Mouse (Mus musculus) lung, adult 18-20 months (tissue): ENCODE measurements around the gene Ndufs7.
A peak's percentile ranks its signal among the peaks of the same experiment; 100 is the strongest.

ENCODE experiments used
- DNase-seq, 2 experiments: peaks; one replicate each; pipeline ENCODE4 v3.0.0; 2022; ENCODE audit warnings: mixed read lengths in 2 of 2

The Ndufs7 gene

DNA sequence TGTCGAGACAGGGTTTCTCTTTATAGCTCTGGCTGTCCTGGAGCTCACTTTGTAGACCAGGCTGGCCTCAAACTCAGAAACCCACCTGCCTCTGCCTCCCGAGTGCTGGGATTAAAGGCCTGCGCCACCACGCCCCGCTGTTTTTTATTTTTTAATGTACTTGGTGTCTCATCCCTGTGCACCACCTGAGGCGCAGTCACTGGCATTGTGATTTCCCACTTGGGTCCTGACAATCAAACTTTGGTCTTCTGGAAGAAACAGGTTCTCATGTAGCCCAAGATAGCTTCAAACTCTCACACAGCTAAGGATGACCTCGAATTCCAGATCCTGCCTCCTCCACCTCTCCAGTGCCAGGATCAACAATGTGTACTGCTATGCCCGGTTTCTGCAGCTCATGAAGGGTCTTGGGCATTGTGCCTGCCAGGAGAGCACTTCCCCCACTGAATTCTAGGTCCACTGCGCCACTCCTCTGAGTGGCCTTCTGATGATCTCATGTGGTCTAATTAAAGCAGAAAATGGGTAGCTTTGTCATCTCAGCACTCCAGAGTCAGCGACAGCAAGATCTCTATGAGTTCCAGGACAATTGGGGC lies 13.9 kb downstream of the Ndufs7 start:
- DNase-seq: no peak

DNA sequence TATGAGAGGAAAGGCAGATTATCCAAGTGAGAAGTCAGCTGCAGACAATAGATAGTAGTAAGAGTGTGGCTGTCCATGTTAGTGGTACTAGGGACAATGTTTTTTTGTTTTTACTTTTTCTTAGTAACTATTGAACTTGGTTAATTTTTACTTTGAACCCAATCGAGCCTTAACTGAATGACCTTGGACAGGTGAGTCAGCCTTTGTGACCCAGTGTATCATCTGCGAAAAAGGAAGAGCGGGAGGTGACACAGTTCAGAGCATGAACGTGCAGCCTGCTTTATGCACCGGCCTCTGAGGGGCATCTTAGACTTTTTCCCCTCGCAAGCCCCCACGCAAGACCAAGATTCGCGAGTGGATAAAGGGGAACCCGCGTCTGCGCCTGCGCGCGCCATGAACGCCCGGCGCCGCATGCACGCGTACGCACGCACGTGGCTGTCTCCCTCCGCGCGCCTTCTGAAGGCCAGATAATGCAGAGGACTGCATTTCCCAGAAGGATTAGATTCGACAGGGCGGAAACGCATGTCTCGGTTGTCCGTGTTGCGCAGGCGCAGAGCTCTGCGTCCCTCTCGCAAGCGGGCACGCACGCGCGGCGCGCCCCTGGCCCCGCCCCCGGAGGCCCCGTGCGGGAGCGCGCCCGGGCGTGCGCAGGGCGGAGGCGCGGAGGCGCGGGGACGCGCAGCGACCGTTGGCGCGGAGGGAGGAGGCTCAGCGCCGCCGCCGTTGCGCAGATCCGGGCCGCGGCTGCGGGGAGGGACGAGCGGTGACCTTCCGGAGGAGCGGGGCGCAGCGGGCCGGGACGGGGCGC lies 15.6 kb downstream of the Ndufs7 start:
- peak; percentile 99 for DNase-seq

DNA sequence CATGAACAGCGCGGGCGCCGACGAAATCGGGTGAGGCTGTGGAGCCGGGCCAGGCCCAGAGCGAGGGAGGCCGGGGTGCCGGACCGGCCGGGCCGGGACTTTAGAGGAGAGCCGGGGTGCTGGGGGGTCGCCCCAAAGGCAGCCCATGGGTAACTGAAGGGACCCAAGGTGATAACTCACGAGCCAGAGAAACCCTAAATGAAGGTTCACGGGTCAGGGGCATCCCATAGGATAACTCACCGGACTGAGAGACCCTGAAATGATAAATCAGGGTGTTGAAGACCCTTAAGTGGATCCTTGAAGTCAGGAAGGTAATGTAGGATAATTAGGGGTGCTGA lies 16.2 kb downstream of the Ndufs7 start:
- DNase-seq: no peak

DNA sequence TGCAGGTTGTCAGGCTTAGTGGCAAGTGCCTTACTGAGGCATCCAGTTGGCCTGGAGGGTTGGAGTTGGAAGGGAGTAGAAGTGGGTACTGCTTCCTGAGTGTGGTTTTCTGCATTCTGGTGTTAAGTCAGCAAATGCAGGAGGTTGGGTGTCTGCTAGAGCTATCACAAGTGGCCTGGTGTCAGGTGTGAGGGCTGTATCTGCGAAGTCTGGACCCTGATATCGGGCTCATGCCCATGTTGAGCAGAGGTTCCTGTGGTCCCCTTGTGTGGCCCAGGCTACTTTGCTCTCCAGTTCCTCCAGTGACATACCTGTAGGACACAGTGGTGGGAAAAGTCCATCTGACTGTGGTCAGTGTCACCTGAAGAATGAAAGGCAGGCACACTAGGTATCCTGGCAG lies 21.2 kb downstream of the Ndufs7 start:
- no peak for DNase-seq

DNA sequence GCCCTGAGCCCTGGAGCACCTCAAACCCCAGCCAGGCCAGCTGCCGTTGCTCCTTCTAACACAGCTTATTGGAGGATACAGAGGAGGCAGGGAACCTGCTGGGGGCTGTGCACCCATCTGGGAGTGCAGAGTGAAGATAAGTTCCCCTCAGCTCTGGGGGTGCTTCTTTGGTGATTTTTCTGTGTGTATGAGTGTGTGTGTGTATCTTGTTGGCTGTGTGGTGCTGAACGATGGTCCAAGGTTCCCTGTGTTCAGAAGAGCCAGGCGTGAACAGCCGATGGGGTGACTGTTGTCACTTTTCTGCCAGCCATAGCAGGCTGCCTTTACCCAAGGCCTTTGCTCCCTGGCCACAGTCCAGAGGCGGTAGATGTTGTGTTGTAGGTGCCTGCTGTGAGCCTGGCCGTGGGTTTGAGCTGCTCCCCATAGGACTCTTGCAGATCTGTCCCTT lies 21.8 kb downstream of the Ndufs7 start:
- DNase-seq: no peak

DNA sequence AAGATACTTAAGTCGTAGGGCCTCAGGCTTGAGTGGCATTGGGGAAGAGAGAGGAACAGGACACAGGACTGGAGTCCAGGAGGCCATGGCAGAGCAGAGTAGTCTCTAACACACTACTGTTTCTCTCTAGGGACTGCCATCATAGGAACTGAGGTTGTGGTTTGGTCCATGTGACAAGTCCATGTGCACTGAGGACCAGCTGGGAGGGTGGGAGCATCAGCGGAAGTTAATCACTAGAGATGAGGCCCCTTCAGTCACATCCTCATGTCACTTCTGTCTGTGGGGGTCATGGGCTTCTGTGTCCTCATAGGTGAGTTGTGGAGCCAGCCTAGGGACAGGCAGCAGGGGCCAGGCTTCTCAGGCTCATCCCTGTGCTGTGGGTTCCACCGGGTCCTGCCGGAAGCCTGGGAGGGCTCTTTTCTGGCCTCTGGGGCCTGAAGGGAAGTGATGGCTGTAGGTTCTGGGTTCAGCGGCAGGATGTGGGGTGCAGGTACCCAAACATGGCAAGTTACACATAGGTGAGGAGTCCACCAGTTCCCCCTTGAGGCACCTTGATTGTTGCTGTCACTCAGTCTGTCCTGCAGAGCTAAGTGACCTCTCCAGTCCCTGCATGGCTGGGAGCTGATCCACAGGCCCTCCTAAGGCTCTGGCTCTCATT lies 22.4 kb downstream of the Ndufs7 start:
- DNase-seq: no peak

DNA sequence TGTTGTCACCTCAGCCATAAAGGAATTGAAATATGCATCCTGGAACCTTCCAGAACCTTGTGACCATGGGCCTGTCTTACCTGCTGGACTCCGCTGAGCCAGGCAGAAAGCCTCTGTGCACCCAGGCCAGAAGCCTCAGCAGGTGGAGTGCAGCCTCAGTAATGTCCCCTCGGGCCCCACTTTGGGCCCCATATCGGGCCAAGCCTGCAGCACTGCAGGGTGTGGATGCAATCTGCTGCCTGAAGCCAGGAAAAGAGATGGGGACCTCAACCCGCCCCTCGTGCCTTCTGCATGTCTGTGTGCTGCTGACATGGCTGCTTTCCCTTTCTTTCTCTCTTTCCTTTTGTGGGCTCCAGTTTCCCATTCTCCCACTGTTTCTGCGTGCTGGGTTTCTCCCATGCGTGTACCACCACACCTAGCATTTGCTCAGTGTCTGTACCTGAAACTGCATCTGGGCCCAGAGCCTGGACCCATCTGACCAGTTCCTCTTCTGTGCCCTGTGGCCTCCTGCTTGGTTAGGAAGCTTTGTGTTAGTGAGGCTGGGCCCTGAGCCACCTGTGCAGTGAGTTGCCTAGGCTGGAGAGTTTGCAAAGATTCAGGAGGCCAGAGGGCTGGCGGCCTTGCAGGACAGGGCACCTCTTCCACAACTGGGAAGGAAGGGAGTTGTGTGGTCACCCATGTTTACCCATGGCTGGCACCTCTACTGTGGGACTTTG lies 23.1 kb downstream of the Ndufs7 start:
- peak in 1 of 2 experiments; percentile 41 for DNase-seq

DNA sequence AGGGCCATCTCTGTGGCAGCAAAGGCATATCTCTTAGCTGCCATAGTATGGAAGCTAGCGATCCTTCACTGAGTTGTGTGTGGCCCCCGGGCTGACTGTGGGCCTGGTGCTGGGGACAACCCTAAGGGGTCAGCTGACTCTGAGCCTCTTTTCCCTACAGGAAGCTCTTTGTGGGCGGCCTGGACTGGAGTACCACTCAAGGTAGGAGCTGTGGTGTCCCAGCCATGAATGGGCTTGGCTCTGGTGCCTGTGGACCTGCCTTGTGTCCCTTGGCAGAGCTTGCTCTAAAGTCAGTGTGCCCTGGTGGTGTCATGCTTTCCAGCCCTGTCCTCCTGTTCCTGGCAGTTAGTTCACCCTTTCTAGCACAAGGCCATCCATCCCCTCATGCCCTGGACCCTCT lies 24.9 kb downstream of the Ndufs7 start:
- DNase-seq: peak; percentile 61 to 72

DNA sequence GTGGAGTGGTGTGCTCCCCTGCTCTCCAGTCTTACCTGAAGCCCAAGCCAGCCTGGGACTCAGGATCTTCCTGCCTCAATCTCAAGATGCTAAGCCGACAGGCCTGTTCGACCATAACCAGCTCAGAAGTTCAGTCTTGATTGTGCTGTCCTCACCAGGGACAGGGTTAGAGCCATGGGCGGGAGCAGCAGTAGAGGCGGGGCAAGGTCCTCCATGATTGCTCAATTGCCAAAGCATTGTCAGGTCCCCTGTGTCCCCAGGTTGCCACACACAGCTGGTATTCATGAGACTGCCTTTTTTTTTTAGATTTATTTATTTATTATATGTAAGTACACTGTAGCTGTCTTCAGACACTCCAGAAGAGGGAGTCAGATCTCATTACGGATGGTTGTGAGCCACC lies 27.3 kb downstream of the Ndufs7 start:
- peak; percentile 39 to 56 for DNase-seq

DNA sequence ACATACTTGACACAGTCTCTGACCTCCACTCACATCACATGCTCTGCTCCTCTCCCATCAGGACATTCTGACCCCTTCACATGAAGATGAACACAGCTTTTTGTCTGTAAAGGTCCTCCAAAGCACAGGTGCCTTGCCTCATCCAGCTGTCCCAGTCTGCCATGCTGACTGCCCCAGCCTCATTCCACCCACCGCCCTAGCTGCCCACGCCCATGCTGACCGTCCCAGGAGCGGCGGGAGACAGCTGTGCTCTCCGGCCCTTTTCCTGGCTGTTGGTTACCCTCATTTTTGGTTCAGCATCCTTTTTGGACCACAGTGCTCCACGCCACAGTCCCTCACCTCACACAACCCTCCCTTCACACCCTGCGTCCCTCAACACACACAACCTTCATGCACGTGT lies 29.5 kb downstream of the Ndufs7 start:
- no peak for DNase-seq

DNA sequence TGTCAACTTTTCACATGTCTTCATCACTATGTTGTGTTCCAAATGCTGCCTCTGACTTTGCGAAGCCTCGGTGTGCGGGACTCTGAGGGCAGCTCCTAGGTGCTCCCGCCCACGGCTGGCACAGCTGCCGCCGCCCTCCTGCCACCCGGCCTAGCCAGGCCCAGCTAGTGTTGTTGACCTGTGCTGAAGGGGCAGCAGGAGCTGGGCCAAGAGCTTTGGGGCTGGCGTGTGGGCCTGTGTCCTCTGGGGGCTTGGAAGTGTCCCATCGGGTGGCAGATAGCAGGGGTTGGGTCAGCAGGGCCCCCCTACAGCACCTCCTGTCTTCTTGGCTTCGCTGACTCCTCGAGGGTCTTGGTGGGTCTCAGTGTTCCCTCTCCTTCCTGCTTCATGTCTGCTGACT lies 30.4 kb downstream of the Ndufs7 start:
- no peak for DNase-seq

DNA sequence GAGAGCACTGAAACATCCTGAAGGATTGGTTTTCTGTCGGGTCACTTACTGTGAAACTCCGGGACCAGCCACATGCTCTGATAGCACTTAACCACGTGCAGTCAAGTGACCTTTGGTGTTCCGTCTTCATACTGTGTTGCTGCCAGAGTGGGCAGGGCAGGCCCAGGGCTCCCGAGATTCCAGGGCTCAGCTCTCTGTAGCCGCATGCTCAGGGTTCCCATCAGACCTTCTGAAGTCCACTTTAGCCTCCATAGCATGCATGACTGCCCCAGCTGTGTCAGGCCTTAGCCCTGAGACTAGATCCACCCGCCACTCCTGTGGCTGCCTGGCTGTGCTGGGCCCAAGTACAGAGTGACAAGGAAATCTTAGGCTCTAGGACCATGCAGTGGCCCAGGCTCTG lies 32.4 kb downstream of the Ndufs7 start:
- DNase-seq: peak; percentile 59 to 75

DNA sequence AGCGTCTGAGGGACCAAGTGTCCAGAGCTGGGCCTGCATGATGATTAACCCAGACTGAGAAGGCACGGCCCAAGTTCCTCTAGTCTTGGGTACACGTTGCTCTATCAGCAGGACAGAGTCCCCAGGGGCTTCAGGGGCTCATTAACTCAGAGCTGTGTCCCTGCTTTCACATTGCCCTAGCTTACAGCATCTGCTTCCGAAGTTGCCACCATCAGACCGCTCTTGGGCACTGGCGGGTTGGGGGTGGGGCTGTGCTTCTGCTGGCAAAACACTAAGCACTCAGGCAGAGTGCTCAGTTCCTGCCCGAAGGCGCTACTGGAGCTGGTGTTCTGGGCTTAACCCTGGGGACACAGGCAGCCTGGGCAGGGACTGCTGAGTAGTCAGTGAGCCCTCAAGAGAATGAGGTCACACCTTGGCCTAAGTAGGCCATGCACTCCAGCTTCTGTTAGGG lies 33.0 kb downstream of the Ndufs7 start:
- DNase-seq: peak; percentile 79 to 88

DNA sequence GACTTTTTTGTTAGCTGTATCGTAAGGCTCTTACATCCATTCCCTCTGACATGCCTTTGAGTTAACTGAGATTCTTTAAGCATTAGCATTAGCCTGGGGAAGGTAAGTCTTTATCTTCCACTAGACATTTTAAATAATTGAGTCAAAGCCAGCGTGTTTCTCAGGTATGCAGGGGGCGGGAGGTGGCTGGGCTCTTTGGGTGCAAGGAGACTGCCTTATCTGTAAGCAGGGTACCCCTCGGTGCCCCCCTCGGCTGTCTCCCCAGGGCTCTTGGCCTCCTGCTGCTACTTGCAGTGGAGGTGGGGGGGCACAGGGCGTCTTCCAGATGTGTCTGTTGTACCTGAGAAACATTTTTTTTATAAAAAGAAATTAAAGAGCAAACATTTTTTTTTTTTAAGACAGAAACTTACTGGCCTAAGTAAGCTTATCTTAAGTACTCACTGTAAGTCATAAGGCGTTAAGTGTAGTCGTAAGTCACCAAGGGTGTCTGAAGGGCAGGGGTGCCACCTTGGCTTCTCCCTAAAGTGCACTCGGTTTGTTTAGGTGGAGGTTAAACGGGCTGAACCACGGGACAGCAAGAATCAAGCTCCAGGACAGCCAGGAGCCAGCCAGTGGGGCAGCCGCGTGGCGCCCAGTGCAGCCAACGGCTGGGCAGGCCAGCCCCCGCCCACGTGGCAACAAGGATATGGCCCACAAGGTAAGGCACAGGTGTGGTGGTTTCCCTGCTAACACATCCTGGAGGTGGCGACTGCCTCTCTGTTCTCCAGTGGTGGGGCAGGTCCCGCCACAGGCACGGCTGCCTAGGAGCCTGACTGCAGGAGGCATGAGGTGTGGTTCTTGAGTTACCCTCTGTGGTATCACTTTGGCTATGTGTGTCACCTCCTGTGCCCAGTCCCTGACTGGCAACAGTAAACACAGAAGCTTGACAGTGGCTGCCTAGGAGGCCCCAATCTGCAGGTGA lies 33.8 kb downstream of the Ndufs7 start:
- DNase-seq: peak; percentile 61 to 76

DNA sequence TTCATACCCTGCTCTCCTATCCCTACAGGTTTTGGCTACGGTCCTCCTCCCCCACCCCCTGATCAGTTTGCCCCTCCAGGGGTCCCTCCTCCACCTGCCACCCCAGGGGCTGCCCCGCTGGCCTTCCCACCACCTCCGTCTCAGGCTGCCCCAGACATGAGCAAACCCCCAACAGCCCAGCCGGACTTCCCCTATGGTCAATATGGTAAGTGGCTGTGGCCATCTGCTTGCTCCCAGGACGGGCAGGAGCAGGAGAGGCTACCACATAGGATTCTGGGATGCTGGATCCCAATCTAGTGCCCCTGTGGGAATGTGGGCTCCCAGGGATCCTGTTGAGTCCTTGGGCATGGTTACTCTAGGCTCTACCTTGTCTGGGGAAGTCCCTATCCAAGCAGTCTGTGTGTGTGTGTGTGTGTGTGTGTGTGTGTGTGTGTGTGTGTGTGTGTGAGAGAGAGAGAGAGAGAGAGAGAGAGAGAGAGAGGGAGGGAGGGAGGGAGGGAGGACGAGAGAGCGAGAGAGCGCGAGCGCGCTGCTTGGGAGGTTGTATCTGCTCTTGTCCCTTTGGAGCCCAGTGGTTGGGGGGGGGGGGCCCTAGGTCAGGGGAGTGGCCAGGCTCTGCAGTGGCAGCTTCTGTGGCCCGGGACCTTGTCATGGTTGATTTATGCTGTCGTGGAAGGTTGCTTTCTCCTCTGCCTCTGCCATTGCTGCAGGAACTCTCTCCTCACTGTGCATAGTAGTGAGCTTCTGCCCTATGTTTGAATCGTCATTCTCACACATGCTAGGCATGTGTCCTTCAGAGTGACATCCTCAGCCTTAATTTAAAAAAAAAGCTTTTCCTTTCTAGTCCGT lies 36.5 kb downstream of the Ndufs7 start:
- DNase-seq: no peak

DNA sequence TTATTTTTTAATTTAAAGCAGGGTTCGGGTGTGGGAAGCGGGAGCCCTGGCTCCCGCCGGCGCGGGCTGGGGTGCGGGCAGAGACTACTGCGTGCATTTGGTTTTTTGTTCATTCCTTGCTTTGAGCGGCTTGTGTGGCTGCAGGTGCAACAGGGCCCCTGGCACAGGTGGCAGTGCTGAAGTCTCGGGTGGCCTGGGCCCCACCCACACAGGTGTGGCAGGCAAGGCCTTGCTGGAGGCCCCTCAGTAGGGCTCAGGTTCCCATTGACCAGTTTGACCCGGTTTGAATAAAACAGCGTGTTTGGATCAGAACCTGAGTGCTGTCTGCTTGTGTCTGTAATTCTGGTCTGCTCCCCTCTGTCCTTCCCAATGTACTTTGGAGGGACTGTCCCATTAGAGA lies 39.2 kb downstream of the Ndufs7 start:
- no peak for DNase-seq

DNA sequence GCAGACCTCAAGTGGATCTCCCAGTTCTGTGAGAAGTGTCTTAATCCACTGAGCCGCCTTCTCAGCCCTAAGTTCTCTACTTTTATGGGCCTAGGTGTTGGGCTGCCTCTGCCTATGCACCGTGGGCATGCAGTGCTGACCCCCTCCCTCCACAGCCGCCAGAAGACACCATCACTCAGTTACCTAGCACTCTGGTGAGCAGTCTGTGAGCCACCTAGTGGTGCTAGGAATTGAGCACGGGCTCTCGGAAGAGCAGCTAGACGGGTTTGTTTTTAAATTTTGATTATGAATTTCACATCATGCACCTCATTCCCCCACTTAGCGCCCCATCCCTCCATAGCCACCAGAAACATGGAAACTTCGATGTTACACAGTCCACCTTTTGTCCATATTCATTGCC lies 39.7 kb downstream of the Ndufs7 start:
- DNase-seq: no peak

DNA sequence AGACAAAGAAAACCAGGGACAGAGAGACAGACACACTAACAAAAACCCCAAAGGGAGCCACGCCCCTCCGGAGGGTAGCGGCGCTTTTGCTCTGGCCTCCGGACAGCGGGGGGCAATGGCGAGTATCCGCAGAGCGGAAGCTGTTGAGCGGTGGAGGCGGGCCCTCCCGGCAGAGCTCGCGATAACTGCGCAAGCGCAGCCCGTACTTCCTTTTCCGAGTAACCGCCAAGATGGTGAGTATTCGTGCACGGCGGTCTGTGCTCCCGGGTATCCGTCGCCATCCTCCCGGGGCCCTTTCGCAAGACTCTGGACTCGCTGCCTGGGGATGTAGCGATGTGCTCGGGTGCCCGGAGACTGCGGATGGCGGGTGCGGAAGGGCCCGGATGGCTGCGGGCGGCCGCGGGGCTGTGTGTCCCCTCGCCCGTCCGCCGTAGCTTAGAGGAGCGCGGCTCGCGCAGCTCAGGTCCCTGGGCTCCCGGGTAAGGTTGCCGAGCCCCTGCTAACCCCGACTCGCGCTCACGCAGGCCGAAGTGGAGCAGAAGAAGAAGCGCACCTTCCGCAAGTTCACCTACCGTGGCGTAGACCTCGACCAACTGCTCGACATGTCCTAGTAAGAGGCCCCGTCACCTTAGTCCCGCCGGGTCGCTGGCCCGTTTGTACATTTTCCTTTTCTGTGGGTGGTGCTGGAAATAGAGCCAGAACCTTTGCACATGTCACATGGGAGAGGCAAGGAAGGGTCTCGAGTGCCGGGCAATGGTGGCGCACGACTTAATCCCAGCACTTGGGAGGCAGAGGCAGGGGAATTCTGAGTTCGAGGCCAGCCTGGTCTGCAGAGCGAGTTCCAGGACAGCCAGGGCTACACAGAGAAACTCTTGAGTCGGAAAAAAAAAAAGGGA lies 43.6 kb downstream of the Ndufs7 start, which contains the start of gene Rps15:
Gene Rps15 (plus strand): TSS at position 203 of the 896 bp plus-strand sequence.
- peak; percentile 94 to 96 for DNase-seq

DNA sequence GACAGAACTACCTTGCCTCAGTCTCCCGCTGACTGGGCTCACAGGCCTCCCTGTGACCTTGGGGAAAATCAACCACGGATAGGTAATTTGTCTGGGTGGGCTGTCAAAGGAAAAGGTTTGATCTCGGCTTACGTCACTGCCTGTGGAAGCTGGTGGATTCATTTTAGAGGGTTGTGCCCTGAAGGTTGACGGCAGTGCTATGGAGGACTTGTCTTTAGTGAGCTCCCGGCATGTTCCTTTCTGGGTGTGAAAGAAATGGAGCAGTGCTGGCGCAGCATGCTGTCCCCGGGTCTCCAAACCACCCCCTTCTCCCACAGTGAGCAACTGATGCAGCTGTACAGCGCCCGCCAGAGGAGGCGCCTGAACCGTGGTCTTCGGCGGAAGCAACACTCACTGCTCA lies 44.4 kb downstream of the Ndufs7 start:
- DNase-seq: no peak

DNA sequence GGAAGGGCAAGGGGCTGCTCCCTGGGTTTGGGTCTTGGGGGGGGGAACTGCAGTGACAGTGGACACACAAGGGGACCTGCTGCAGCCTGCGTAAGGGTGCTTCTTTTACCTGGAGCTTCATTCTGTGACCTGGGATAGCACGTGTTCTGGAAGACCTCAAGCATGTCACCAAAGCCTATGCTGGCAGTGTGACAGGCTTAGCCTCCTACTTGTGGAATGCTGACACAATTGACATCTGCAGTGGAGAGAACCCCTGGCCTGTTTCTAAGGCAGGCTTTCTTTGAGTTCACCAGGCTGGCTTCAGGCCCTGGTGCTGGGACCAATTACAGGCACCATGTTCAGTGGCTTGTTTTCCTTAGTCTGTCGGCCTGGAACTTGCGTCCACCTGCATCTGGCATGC lies 45.4 kb downstream of the Ndufs7 start:
- DNase-seq: no peak
